Mouse (Mus musculus) cerebellum, adult 9-11 months (tissue): ENCODE measurements around the gene Kmt2d.

Source experiments
- DNase-seq: peaks from one replicate; pipeline ENCODE4 v3.0.0; 2022

The Kmt2d gene

DNA sequence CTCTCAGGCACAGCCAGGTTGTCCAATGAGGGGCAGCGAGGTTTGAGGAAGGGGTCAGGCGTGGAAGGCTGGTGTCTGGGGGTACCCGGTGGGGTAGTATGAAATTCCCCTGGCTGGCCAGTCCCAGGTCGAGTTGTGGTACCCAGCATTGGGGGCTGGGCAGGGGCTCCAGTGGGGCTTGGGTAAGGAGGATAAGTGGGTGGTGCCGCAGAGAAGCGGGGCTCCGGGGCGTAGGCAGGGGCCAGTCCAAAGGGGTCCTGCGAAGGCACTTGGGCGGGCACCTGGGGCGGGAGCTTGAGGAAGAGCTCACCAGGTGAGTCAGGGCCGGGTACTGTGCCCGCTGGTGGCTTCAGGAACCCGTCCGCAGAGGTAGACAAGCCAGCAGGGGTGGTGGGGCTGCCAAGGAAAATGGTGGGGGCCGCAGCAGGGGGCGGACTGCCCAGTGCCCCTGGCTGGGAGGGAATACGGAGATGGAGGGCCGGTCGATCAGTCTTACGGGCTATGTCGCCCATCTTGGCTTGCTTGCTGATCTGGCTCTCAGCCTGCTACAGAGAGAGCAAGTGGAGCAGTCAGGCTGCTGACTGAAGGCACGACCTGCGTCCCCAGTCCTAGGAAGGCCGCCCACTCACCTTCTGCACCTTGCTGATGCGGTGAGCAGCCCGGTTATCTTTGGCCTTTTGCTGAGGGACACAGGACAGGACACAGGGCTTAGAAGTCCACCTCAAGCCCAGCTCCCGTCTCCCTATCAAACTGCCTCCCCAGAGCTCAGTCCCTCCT is 17.7 kb downstream of the Kmt2d start:
- DNase-seq, result peak; percentile 70

GRCm38 (mm10) chr15:98852733-98853132 is 18.3 kb downstream of the Kmt2d start:
- DNase-seq, result no peak

DNA sequence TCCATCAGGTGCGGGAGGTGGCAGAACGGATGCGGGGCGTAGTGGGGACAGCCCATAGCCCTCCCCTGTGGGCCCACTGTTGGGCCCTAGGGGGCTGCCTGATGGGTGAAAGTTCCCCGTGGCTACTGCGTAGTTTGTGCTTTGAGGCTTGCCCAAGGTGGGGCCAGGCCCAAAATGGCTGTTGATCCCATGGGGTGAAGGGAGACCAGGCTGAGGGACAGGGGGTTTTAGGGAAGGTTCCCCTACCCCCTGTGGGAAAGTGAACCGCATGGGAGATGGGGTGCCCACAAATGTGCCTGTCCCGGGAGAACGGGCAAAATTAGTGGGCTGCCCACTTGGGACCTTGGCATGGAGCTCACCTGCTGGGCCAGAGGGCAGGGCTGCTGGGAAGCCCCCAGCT is 18.9 kb downstream of the Kmt2d start:
- DNase-seq, result peak; percentile 31

GRCm38 (mm10) chr15:98851229-98851818 is 19.7 kb downstream of the Kmt2d start:
- DNase-seq, result peak; percentile 35

GRCm38 (mm10) chr15:98850668-98851067 is 20.3 kb downstream of the Kmt2d start:
- DNase-seq, result peak; percentile 64

DNA sequence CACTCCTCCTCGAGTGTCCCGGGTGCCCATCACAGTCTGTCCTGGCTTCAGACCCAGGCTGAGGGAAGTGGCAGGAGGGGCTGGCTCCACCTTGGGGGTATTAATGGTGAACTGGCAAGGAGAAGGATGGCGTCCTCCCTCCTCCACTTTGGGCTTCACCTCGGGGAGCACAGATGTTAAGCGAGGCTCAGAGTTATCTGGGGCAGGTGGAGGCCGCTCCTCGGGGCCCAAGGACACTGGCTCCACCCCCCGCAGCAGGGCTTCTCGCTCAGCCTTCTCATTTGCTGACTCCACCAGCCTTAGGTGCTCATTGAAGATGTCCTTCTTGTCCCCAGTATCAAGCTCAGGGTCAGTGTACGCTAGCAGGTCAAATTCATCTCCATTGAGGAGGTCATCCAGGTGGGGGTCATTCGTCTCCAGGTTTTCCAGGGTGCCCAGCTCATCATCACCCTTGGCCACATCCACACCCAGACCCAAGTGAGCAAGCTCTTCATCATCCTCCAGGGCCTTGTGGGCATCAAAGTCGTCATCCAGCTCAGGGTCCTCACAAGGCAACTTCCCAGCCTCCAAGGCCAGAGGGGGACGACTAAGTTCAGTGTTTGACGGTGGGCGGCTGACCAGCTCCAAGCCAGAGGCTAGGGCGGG is 20.9 kb downstream of the Kmt2d start:
- no peak for DNase-seq

- DNase-seq, result peak; percentile 34
Measured at GRCm38 (mm10) chr15:98849165-98849564, 21.8 kb downstream of the Kmt2d start.

- no peak for DNase-seq
Measured at GRCm38 (mm10) chr15:98846140-98846539, 24.9 kb downstream of the Kmt2d start.

DNA sequence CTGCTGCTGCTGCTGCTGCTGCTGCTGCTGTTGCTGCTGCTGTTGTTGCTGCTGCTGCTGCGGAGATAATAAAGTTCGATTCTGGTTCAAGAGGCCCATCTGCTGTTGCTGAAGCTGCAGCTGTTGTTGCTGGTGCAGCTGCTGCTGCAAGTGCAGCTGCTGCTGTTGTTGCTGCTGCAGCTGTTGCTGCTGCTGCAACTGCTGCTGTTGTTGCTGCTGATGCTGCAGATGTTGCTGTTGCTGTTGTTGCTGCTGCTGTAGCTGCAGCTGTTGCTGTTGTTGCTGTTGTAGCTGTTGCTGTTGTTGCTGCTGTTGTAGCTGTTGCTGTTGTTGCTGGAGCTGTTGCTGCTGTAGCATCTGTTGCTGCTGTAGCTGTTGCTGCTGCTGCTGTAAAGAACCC is 25.9 kb downstream of the Kmt2d start:
- no peak for DNase-seq

DNA sequence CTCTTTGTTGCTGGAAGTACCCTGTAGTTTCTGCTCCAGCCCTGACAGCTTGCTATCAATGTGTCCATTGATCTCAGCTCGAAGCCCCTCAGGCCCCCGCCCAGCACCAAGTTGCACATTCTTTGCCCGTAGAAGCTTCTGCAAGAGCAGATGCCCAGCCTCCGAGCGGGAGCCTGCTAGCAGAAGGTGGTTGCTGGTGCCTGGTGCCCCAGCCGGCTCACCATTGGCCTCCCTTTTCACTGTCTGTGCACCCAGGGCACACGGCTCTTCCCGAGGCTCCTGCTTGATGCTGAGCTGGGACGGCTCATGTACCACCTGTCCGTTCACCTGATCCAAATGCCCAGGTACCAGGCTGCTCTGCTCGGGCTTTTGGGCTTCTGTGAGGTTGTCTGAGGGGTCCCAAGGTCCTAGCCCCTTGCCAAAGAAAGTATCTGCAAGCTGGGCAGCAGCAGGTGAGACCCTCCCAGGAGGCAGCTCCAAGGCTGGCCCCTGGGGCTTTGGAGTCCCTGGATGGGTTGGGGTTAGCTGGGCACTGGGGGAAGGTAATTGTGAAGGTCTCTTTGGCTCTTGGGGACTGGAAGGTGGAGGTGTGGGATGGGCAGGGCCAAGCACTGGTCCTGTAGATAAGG is 27.3 kb downstream of the Kmt2d start:
- no peak for DNase-seq

- no peak for DNase-seq
Measured at GRCm38 (mm10) chr15:98839671-98840585, 31.1 kb downstream of the Kmt2d start.

- no peak for DNase-seq
Measured at GRCm38 (mm10) chr15:98839161-98839560, 31.8 kb downstream of the Kmt2d start.

- no peak for DNase-seq
Measured at GRCm38 (mm10) chr15:98837743-98838103, 33.3 kb downstream of the Kmt2d start.

- no peak for DNase-seq
Measured at GRCm38 (mm10) chr15:98837006-98837742, 33.8 kb downstream of the Kmt2d start.

GRCm38 (mm10) chr15:98835291-98835690 is 35.7 kb downstream of the Kmt2d start:
- DNase-seq, result no peak

GRCm38 (mm10) chr15:98834059-98834458 is 36.9 kb downstream of the Kmt2d start:
- DNase-seq, result no peak

- DNase-seq, result peak; percentile 45
Measured at GRCm38 (mm10) chr15:98833281-98833680, 37.7 kb downstream of the Kmt2d start.

GRCm38 (mm10) chr15:98832161-98833058 is 38.6 kb downstream of the Kmt2d start:
- peak; percentile 47 for DNase-seq

DNA sequence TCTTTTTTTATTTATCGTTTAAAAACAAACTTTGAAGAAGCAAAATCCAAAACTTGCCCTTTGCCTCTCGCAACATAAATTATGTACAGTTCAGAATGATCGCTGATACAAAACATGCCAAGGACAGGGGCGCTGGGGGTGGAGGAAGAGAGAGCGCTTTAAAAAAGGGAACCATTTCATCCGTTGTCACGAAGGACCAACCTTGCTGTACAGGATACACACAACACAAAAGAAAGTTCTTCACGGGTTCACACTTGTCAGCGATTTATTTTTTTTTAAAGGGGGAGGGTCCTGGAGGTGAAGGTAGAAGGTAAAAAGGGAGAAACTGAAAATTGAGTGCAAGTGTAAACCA is 39.3 kb downstream of the Kmt2d start:
- DNase-seq, result no peak

DNA sequence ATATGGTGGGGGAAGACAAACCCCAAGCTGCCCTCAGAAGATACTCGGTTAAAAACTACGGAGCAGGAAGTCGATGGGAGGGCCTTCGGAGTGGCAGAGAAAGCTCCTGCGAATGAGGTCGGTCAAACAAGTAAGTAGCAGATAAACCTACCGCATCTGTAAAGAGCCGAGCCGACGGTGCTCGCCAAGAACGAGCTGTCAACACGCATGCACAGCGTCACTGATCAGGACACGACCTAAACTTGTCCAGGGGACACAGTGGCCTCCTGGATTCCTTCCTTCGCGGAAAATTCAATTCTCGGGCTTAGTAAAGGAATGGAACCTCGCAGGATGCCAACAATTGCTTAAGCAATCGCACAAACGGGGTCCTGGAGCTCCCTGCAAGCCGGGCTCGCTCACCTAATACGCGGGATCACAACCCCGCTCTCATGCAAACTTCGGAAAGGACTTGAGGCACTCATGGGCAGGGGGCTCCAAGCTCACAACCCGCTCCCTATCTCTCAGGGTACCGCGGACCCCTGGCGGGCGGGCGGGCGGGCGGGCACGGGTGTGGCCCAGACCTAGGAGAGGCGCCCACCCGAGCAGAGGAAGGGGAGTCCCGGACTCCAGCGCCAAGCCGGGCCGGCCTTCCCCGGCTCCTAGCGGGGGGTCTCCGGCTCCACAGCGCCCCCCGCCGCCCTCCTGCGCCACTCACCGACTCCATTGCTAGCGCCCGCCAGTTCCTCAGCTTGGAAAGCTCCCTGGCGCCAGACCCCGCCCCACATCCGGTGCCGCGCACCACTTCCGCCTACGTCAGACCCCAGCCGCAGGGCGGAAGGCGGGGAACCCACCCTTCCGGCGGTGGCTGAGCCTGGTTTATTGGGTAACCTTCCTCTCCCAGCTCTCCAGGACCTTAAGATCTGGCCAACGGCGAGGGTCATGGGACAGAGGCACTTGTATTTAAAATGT is 40.0 kb downstream of the Kmt2d start, which contains the start of gene Prkag1:
Gene Prkag1 (minus strand): TSS at position 786 of the 948 bp plus-strand sequence.
- peak; percentile 95 for DNase-seq
